Mouse (Mus musculus) CH12F3 (cell line): ENCODE data around the gene Rcn2.
"Not testable (repeated sequence)": the region's sequence is repeated elsewhere in the genome, so short reads cannot be mapped to it uniquely, and the experiment has no call there.

ENCODE experiments used
- in situ Hi-C: fragments of 300-500 bp; cut with MboI; formaldehyde crosslinking; loops from 2 replicates; pipeline ENCODE4 v1.14.3; 2020; ENCODE audit warnings: low sequenced_read_pairs

Gene Rcn2

DNA sequence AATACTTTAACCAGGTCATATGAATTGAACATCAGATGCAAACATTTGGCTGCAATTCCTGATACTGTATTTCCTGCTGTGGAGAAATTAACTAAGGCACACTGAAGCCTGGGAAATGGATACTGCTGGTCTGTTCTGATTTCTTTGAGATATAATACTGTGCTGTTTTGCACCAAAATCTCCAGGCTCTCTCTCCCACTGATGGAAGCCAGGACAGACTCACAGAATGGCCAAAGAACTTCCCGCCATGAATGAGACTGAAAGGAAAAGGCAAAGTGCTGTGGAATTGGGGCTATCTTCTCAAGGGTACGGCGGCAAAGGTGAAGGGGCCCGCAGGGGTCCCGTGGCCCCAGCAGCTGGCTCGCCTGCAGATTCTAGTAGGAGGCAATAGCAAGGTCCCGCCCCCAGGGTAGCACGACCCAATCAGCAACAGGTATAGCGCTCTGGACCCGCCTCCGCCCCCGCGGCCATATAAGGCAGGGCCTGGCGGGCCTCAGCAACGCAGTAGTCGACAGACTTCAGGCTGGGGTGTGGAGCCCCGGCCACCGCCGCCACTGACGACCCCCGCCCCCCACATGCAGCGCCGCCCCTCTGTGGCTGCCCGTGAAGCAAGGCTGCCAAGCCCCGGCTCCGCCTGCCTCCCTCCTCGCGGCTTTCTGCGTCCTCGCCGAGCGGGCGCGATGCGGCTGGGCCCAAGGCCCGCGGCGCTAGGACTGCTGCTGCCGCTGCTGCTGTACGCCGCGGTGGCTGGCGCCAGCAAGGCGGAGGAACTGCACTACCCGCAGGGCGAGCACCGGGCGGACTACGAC, at the start of gene Rcn2:
Gene Rcn2, plus strand, starts transcription at position 474 of the 809 bp plus-strand sequence.
- in situ Hi-C loops: no loop called here

DNA sequence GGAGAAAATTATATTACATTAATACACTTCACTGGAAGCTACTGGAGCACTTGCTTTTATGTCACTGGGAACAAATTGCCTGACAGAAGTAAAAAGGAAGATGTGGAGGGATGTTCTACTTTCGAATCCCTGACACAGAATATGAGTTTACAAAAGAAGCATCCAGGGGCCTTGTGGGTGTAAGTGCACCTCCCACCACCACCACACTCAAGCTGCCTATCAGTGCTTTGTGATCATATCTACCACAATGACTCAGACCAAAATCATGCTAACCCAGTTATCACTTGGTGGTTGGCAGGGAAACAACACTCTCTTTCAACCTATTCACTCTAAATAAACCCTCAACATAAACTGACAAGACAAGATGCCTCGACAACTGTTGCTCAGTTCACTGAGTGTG, 37.0 kb upstream of the Rcn2 start:
- in situ Hi-C loops: not testable (repeated sequence)

DNA sequence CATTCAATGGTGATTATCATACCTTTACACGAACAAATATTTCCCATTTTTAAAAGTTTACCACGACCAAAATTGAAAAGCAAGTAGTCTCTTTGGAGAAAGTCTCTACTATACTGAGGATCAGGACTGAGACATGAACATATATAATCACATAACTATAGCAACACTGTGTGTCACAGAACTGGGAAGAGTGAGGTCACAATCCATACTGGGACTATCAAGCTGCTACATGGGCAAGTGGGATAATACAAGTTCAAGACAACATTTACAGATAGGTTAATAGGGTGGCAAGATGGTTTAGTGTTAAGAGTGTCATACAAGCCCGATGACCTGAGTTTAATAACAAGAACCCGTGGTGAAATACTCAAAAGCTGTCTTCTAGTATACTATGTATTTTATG, 31.2 kb upstream of the Rcn2 start, which contains the start of gene 4930563M21Rik:
Gene 4930563M21Rik, minus strand, starts transcription at position 101 of the 400 bp plus-strand sequence.
- in situ Hi-C loops: no loop called here

DNA sequence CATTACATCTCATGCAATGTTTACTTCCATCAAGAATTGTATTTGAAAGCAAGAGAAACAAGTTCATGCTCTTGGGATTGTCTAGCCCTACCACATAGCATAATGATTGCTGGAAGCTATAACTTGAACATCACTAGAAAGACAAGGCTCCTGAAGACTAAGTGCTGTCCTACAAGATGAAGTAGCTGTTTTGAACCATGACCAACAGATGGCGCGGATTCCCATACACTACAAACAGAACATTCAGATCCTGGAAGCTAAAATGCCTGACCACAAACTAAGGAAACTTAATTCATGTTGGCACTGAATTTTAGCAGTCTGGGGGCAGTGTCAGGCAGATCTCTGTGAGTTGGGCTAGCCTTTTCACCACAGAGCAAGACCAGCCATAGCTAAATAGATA, 16.9 kb upstream of the Rcn2 start:
- in situ Hi-C loops: no loop called here

DNA sequence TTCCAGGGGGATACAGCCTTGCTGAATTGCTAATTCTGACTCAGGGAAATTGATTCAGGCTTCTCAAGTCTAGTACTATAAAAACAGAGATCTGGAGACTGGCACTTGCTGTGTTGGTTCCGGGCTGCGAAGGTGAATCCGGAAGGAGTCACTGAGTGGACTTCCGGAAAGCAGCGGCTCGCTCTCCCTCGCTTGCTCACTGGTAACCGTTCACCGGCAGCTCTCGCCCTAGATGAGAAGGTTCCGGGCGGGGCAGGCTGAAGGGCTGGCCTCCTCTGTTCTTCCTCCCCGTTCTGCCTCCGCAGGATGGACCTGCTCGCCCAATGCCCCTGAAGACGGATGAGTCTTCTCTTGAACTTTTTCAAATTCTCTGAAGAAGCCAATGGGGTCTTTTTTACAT, 14.4 kb upstream of the Rcn2 start:
- in situ Hi-C loops: no loop called here

DNA sequence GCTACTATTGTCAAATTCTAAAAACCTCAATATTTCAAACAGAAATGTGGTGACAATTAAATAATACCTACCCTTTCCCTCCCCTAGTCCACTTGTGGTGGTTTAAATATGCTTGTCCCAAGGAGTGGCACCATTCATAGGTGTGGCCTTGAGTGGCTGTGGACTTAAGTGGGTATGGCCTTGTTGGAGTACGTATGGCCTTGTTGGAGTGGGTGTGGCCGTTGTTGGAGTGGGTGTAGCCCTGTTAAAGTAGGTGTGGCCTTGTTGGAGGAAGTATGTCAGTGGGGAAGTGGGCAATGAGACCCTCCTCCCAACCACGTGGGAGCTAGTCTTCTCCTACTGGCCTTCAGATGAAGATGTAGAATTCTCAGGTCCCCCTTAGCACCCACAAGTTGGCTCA, 9.4 kb upstream of the Rcn2 start:
- in situ Hi-C loops: no loop called here

DNA sequence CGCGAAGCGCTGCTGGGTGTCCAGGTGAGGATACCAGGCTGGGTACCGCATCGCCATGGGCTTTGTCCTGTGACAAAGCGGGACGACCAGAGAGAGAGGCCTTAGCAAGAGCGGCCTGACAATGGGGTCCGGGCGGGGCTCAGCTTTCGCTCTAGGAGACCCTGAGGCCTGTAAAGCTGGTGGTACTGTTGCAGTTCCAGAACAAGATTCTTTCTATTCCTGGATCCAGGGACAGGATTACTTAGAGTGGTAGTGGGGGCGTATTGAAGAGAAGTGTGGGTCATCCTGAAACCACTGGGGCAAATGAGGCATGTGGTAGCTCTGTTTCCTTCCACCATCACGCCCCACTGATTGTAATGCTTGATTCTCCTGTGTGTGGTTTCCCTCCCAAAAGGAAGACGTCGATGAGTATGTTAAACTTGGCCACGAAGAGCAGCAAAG, 556 bp downstream of the Rcn2 start:
- in situ Hi-C loops: no loop called here

DNA sequence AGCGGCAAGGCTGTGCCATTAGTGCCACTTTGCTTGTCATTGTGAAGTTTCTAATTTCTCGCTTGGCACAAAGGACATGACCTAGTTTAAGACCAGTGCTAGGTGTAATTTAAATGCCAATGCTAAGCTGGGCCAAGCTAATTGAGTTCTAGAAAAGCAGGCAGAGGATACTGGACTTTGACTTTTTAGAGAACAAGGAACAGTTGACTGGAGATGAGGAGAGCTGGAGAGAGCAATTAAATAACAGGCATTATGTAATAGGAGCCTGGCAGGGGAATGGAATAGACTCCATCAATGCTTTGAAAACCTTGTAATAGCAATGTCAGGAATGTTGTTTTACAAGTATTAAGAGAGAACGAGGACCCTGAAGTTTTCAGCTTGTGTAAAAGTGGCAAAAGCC, 12.2 kb downstream of the Rcn2 start:
- in situ Hi-C loops: no loop called here

DNA sequence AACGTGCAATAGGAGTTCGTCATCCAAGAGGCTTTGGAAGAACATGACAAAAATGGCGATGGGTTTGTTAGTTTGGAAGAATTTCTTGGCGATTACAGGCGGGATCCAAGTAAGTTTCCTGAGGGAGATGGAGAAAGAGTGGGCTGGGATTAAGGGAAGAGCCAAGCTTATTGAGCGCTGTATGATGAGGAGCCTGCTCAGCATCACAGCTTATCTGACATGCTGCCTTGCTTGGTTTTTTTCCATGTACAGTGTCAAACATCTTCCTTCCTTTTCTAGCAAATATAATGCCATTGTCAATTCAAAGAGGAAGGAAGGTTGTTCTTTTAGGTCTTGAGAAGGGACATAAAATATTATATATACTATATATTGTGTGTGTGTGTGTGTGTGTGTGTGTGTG, 14.5 kb downstream of the Rcn2 start:
- in situ Hi-C loops: no loop called here

DNA sequence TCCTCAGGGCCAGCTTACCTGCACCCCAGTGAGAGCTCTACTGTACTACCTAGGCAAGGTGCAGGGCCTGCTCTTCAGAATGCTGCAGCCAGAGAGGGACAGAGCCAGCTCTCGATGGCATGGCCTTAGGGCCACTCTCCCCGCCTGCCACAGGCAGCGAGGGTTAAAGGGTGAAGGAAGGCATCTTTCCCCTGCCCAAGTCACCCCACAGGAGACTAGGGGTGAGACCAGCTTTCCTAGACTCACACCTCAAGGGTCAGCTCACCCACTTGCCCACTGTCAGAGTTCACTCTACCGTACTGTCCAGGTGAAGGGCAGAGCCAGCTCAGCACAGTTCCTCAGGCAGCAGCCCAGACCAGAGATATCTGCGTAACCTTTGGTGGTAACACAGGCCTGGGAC, 20.7 kb downstream of the Rcn2 start:
- in situ Hi-C loops: no loop called here

DNA sequence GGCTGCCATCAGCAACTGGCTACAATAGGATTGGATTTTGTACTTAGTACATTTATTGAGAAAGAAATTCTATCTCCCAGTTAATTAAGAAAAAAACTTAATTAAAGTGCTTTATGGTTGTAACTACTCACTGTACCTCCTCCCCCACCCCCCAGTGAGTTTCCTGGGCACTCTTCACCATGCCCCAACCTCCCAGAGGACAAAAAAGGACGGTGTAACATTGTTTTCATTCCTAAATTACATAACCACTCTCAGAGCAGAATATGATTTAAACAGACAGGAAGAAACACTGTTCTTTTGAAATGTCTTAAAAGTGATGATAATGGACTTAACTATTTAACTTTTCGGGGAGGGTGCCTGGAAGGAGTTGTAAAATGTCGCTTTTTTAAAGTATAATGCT, 23.4 kb downstream of the Rcn2 start:
- in situ Hi-C loops: no loop called here

DNA sequence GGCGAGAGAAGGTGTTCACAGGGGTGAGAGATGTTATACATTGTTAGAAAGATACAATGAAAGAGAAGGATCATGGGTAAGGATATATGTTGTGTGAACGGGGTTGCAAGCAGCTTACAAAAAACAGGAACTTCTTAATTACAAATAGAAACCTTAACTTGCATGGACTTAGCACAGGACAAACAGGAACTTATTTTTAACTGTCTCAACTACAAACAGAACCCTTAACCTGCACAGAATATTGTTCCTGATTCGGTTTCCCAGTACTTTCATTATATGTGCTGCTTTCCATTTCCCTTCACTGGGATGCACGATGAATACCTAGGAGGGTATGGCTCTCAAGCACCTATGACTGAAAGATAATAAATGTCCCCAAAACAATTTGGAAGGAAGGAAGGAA, 26.3 kb downstream of the Rcn2 start:
- in situ Hi-C loops: no loop called here

DNA sequence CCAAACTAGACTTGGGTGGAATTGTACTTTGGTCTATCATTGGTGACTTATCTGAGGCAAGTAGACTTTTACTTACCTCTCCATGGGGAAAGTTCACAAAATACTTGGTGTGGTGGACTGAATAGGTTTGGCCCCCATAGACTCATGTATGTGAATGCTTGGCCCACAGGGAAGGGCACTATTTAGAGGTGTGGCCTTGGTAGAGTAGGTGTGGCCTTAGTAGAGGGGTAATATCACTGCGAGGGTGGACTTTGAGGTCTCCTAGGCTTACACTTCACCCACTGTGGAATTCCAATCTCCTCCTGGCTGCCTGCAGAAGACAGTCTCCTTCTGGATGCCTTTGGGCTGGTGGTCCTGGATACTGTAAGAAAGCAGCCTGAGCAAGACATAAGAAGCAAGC, 27.0 kb downstream of the Rcn2 start:
- in situ Hi-C loops: no loop called here

DNA sequence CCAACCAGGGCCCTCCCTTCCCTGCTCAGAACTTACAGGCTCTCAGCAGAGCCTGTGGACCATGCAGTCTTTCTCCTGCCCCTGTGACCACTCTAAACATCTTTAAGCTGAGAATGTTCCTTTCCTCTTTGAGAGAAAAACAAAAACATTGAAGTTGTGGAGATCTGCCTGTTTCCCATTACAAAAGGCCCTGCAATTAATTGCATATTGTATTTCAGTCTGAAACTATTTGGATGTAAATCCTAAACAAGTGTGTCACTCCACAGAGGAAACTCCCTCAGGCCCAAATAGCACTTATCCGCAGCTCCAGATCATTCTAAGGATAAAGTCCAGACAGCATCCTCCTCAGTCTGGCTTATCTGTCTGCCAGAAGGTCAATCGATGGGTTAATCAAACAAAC, 31.2 kb downstream of the Rcn2 start:
- in situ Hi-C loops: no loop called here

DNA sequence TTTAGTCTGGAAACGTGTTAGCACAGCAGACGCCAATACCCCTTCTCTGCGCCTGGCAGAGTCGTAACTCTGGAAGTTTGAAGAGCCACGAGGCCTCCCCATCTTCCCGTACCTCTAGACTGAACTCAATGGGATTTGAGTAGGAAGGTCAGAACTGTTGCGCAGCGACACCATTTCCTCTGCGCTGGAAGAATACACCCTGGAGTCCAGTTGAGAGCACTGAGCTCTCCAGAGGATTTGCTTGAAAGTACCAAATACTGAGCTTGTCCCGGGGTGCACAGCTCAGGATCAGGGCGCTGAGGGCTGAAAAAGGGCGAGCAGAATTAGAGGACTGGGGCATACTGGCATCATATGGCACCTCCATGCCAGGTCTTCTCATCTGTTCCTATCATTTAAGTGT, 33.2 kb downstream of the Rcn2 start:
- in situ Hi-C loops: no loop called here

DNA sequence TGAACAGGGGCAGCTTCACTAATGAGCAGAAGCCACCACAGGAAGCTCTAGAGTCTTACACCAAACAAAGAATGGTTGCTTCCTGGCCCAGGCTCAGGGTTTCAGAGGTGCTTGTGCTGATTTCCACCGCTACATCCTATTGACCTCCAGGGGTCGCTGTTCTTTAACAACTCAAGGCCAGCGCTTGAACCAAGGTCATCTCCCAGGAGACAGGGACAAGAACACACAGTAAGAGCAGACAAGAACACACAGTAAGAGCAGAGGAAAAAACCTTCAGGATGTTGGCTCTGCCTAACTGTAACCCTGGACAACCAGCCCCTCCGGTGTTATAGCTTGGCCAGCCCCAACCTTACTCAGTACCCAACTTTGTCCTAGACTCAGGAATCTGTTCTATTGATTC, 33.6 kb downstream of the Rcn2 start:
- in situ Hi-C loops: no loop called here

DNA sequence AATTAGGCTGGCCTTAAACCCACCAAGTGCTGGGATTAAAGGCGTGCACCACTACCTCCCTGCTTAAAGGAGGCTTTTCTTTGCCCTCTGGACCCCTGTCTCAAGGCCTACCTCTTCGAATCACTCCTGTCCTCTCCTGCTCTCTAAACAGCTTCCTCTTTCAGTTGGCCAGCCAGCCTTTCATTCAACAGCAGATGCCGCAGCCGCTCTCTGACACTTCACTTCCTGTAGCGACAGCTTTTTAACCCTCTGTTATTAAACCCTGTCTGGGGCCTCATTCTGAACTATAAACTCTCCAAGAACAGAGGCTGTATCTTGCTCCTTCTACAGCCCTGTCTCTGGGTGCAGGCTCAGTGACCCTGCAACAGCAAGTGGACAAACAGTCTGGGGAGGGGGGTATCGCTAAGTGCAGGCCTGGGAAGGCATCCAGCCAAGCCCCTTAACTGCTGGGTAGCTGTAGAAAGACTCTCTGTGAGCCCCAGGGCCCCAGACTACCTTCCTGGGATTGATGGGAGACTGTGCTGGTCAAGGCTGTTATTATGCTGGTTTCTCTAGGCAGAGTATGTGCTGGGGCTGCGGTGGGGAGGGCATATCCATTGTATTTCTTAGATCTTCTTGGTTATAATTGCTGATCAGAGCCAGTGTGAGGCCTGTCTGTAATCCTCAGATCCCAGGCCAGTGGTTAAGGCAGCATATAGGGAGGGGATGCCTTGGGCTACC, 34.4 kb downstream of the Rcn2 start:
- in situ Hi-C loops: no loop called here

DNA sequence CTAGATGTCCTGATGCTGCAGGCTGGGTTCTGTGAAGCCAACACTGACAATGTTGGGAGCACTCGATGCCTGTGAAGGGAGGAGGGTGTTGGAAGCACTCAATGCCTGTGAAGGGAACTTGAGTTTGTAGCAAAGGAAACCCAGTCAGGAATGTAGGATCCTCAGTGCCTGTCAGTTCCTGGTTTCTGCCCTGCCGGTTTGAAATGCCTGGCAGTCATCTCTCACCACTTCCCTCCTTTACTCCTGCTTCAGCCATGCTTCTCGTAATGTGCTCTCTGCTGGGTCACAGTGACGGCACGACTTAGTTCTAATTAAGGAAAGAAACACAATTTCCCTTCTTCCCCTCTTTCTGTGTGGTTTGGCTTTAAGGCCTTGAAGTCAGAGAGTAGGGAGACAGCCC, 37.9 kb downstream of the Rcn2 start:
- in situ Hi-C loops: no loop called here

DNA sequence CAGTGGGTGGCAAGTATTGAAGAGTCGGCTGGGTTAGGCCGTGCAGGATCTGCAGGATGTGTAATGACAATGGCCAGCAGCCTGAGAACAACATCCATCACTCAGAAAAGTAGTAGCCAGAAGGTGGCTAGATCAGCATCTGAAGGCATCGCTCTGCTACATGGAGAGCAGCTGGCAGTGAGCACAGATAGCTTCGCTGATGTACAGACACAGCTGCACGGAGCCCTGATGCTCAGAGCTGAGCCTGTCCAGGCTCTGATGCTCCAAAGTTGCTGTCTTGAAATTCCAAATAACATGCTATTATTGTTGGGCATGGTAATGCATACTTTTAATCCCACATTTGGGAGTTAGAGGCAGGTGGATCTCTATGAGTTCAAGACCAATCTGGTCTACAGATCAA, 44.9 kb downstream of the Rcn2 start:
- in situ Hi-C loops: no loop called here

DNA sequence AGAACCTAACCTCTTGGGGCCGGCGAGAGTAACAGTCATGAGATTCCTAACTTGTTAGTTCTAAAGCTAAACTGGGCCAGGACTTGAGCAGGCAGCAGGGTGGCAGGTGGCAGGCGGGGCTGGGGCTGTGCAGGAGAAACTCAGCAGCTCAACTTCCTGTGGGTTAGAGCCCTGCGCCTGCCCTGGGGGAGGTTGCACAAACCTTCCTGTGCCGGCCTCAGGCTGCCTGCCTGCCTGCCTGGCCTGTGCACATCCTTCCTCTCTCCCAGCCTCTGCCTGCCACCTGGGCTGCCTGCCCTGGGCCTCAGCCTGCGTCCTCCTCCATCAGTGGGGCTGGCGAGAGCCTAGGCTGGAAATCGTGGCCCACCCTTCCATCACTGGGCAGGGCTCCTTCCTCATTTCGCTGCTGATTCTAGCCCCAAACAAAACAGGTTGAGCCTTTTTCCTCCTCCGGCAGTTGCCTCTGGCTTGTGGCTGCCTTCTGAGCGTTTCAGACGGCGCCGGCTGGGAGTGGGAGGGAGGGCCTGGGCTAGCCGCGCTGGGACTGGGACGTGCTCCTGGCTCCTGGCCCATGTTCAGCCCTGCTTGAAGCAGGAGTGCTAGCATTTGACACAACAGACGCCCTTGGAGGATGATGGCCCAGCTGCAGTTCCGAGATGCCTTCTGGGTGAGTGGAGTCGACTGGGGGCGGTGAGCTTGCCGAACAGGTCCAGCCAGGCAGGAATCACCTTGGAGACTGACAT, 48.3 kb downstream of the Rcn2 start, which contains the start of gene Pstpip1:
Gene Pstpip1, plus strand, starts transcription at position 185 of the 743 bp plus-strand sequence.
- in situ Hi-C loops: no loop called here

DNA sequence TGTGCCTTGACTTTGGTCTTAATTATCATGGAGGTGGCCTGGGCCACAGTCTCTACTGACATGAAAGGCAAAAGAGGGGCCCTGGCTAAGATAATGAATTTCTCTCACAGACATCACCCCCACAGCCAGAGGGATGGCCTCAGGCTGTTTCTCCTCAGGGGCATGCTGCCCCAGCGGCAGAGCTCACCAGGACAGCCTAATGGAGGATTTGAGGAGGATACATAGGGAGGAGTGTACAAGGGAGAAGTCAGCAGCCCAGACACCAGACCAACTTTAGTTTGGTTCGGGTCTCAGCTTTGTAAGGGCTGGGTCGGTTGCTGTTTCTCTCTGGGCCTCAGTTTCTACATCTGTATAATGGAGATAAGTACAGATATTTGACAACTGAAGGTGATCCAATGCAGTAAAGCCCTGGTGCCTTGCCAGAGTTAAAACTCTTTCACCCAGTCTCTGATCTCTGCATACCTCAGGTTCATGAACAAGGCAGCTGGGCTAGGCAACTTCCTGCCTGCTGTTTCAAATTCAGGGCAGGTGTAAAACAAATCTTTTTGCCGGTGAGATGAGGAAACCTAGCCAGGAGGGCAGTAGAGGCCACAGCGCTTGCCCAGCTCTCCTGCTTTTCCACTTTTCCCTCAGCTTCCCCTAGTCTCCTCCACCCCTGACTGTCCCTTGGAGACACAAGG, 49.0 kb downstream of the Rcn2 start:
- in situ Hi-C loops: no loop called here
